In the genomic region with DNA sequence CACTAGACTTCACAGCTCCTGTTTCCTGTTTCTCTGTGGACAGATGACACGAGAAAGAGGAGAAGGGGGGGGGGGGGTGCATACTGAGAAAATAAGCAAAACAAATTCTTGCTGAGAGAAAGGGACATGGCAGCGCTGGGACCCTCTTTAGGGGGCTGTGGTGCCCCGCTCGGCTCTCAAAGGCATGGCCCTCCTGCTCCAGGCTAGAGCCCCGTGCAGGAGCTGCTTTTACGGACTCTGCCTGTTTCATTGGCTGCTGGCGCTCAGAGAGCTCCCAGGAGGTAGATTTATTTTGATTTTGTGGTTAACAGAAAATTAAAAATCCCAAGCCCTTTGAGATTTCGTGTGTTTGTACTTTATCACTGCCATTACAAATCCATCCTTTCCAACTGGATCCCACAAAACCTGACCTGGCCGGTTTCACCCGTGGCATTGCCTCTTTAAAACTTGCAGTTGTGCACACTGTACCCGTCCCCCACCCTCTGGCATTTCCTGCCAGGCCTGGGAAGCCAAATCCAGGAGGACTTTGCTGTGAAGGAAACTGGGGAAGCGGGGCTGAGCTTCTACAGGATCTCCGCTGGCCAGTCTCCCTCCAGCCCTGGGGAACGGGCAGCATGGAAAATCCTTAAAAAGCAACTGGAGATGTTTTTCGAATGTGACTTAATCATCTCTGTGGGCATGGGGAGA, we compare ENCODE assay signal across 8 mouse cellular contexts. TPM values are rescaled to one million over a fixed set of nuclear protein-coding genes. Genes with fewer than 3 reads are reported as not detected.
DNase-seq lines count a peak whose midpoint lies in the region; ATAC-seq and TF ChIP-seq lines count a peak whose summit lies in the region.

No protein-coding gene starts in this region.

- H3K27me3 ChIP-seq in spleen, adult 2 months (ENCODE audit: control insufficient read depth, insufficient read depth, low read length) = no peaks in the 10 kb centered on the region
- no peaks in the 10 kb centered on the region for H3K27me3 ChIP-seq in heart, embryonic 15.5 days

- WGBS in spleen, adult 2 months = 81% methylated on average over 15 of the region's 15 CpGs
- 56% methylated on average over 15 of the region's 15 CpGs for WGBS in heart, embryonic 15.5 days

- peak overlapping the region; percentile 4; the same call in 1 of the 2 replicates for H3K4me2 ChIP-seq in heart, embryonic 15.5 days

- ATAC-seq in heart, embryonic 15.5 days (replicated peaks; ENCODE audit: insufficient number of reproducible peaks, insufficient read depth, low FRiP score, low read depth) = peak; percentile 50; the same call in 1 of the 2 replicates

- H3K36me3 ChIP-seq in spleen, adult 2 months (ENCODE audit: control insufficient read depth, insufficient read depth, low read length) = peaks cover 11% of the 10 kb centered on the region; the same call in 1 of the 2 replicates
- H3K36me3 ChIP-seq in heart, embryonic 15.5 days = no peaks in the 10 kb centered on the region

- no peak for TF ChIP-seq POLR2A in spleen, adult 2 months (IDR thresholded peaks at IDR 0.05; ENCODE audit: low read depth, low read length)

- H3K4me3 ChIP-seq in spleen, adult 2 months (ENCODE audit: extremely low read depth, insufficient read depth, insufficient read length) = no peak overlapping the region
- no peak overlapping the region for H3K4me3 ChIP-seq in heart, embryonic 15.5 days

- peak overlapping the region; percentile 33; the same call in 1 of the 2 replicates for H3K27ac ChIP-seq in spleen, adult 2 months (ENCODE audit: insufficient read depth, low read length)
- peak overlapping the region; percentile 73 for H3K27ac ChIP-seq in heart, embryonic 15.5 days

- H3K9me3 ChIP-seq in heart, embryonic 15.5 days (replicated peaks) = no peaks in the 10 kb centered on the region

- no peaks in the 10 kb centered on the region for H3K4me1 ChIP-seq in spleen, adult 2 months (ENCODE audit: control insufficient read depth, insufficient read depth, insufficient read length)
- H3K4me1 ChIP-seq in heart, embryonic 15.5 days (replicated peaks) = peaks cover 17% of the 10 kb centered on the region; the same call in 1 of the 2 replicates

- TF ChIP-seq CTCF in spleen, adult 2 months (IDR thresholded peaks at IDR 0.05; ENCODE audit: extremely low read depth, insufficient read depth, insufficient read length, insufficient replicate concordance) = no peak

- no peak overlapping the region for H3K9ac ChIP-seq in heart, embryonic 15.5 days

- DNase-seq in spleen, adult 2 months (ENCODE audit: low read depth in 1 of 2, low spot score in 2 of 2) = no peak
- DNase-seq in spleen, adult 12 weeks (ENCODE audit: low spot score) = no peak
- peak; percentile 60 to 77 for DNase-seq in kidney, postnatal 4 days
- DNase-seq in yolk sac, embryonic 10.5 days (ENCODE audit: low spot score) = peak; percentile 55
- DNase-seq in cerebellum, adult 8-10 months = no peak
- DNase-seq in thymus, adult 18-20 months = no peak
- DNase-seq in retina, embryonic 14.5 days (ENCODE audit: low spot score) = no peak

RNA-seq across cellular contexts. Expression of a gene that starts 5.5 kb away (rescaled TPM):
- polyA plus RNA-seq in spleen, adult 2 months (2012; rRNA removed) = 0.06 TPM in 2 replicates
- 0.25 and 0.39 TPM in 2 replicates for polyA plus RNA-seq in heart, embryonic 15.5 days (2015; fragmentation: Nextera tagmentation; extraction: Ambion mirVana)

Comparison
In these comparisons a context has a peak if more than half of its experiments do, and no peak if none do; other contexts are left out.
1. DNase-seq: peak in kidney, postnatal 4 days (2 of 2) and yolk sac, embryonic 10.5 days (single experiment); none in spleen, adult 2 months (0 of 2), spleen, adult 12 weeks (single experiment), cerebellum, adult 8-10 months (single experiment), thymus, adult 18-20 months (0 of 2) and retina, embryonic 14.5 days (single experiment).